Mouse (Mus musculus): ENCODE results near the gene Cntn5. TPM values are rescaled to one million over a fixed set of nuclear protein-coding genes. Genes with fewer than 3 reads are reported as not detected.

The Cntn5 gene
- polyA plus RNA-seq, 1 experiment: not detected

DNA sequence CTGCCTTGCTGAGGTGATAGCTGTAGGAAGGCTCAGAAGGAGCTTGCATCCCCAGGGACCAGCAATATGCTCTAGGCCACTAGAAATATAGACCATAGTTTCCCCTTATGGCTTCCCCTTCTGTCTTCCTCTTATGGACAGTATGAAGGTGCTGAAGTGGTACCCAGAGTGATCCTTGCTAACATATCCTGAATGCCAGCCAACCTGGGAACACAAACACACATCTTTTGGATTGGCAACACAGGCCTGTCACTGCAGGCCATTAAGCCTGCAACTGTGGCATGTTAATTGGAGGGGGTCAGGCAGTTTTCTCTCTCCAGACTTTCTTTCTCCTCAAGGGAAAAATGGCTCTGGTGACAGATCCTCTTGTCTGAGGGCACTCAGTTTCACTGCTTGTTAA, 828.3 kb downstream of the Cntn5 start:
- no peak for DNase-seq (ENCODE audit: low read depth in 1 of 2, low spot score in 2 of 2)
- H3K36me3 ChIP-seq (ENCODE audit: control insufficient read depth, insufficient read depth, low read length): no peaks in the 10 kb centered on the region
- H3K4me1 ChIP-seq (ENCODE audit: control insufficient read depth, insufficient read depth, insufficient read length): no peaks in the 10 kb centered on the region
- no peak overlapping the region for H3K27ac ChIP-seq (ENCODE audit: insufficient read depth, low read length)
- TF ChIP-seq CTCF (IDR thresholded peaks at IDR 0.05; ENCODE audit: extremely low read depth, insufficient read depth, insufficient read length, insufficient replicate concordance) (no peak), POLR2A (IDR thresholded peaks at IDR 0.05; ENCODE audit: low read depth, low read length) (no peak)
- H3K4me3 ChIP-seq (ENCODE audit: extremely low read depth, insufficient read depth, insufficient read length): no peak overlapping the region
- no peaks in the 10 kb centered on the region for H3K27me3 ChIP-seq (ENCODE audit: control insufficient read depth, insufficient read depth, low read length)

- H3K27me3 ChIP-seq (ENCODE audit: control insufficient read depth, insufficient read depth, low read length): no peaks in the 10 kb centered on the region
- WGBS: 79% methylated on average over 4 of the region's 4 CpGs
- H3K36me3 ChIP-seq (ENCODE audit: control insufficient read depth, insufficient read depth, low read length): no peaks in the 10 kb centered on the region
- DNase-seq (ENCODE audit: low read depth in 1 of 2, low spot score in 2 of 2): no peak
- TF ChIP-seq POLR2A (IDR thresholded peaks at IDR 0.05; ENCODE audit: low read depth, low read length) (no peak), CTCF (IDR thresholded peaks at IDR 0.05; ENCODE audit: extremely low read depth, insufficient read depth, insufficient read length, insufficient replicate concordance) (no peak)
- H3K27ac ChIP-seq (ENCODE audit: insufficient read depth, low read length): no peak overlapping the region
- H3K4me3 ChIP-seq (ENCODE audit: extremely low read depth, insufficient read depth, insufficient read length): no peak overlapping the region
- no peaks in the 10 kb centered on the region for H3K4me1 ChIP-seq (ENCODE audit: control insufficient read depth, insufficient read depth, insufficient read length)
Observed at GRCm38 (mm10) chr9:10073401-10073800, 831.2 kb downstream of the Cntn5 start.

DNA sequence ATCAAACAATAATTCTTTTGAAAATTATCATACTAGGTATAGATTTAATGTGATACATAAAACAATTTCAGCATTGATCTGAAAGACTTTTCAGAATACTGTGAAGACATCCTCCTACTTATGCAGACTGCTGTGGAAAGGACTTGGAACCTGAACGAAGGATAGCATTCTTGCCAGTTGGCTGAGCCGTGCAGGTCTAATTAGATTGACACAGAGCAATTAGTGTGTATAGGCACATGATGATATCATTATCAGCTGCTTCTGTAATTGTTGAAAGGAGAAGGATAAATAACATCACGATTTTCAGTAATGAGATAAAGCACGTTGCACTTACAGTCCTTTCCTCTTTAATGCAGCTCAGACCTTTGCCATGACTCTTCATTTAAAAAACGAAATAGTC, 831.7 kb downstream of the Cntn5 start:
- no peak overlapping the region for H3K4me3 ChIP-seq (ENCODE audit: extremely low read depth, insufficient read depth, insufficient read length)
- TF ChIP-seq CTCF (IDR thresholded peaks at IDR 0.05; ENCODE audit: extremely low read depth, insufficient read depth, insufficient read length, insufficient replicate concordance) (no peak), POLR2A (IDR thresholded peaks at IDR 0.05; ENCODE audit: low read depth, low read length) (no peak)
- no peak for DNase-seq (ENCODE audit: low read depth in 1 of 2, low spot score in 2 of 2)
- no peaks in the 10 kb centered on the region for H3K36me3 ChIP-seq (ENCODE audit: control insufficient read depth, insufficient read depth, low read length)
- H3K27ac ChIP-seq (ENCODE audit: insufficient read depth, low read length): no peak overlapping the region
- no peaks in the 10 kb centered on the region for H3K27me3 ChIP-seq (ENCODE audit: control insufficient read depth, insufficient read depth, low read length)
- 74% methylated on average over 5 of the region's 5 CpGs for WGBS
- no peaks in the 10 kb centered on the region for H3K4me1 ChIP-seq (ENCODE audit: control insufficient read depth, insufficient read depth, insufficient read length)

GRCm38 (mm10) chr9:10071271-10071670, 833.3 kb downstream of the Cntn5 start:
- Histone ChIP-seq H3K4me1 (ENCODE audit: control insufficient read depth, insufficient read depth, insufficient read length) (no peaks in the 10 kb centered on the region), H3K36me3 (ENCODE audit: control insufficient read depth, insufficient read depth, low read length) (no peaks in the 10 kb centered on the region), H3K27me3 (ENCODE audit: control insufficient read depth, insufficient read depth, low read length) (no peaks in the 10 kb centered on the region), H3K27ac (ENCODE audit: insufficient read depth, low read length) (no peak overlapping the region), H3K4me3 (ENCODE audit: extremely low read depth, insufficient read depth, insufficient read length) (no peak overlapping the region)
- DNase-seq (ENCODE audit: low read depth in 1 of 2, low spot score in 2 of 2): no peak
- 76% methylated on average over 2 of the region's 2 CpGs for WGBS
- TF ChIP-seq POLR2A (IDR thresholded peaks at IDR 0.05; ENCODE audit: low read depth, low read length): no peak
- no peak for TF ChIP-seq CTCF (IDR thresholded peaks at IDR 0.05; ENCODE audit: extremely low read depth, insufficient read depth, insufficient read length, insufficient replicate concordance)

- no peak overlapping the region for H3K27ac ChIP-seq (ENCODE audit: insufficient read depth, low read length)
- no peak for DNase-seq (ENCODE audit: low read depth in 1 of 2, low spot score in 2 of 2)
- H3K27me3 ChIP-seq (ENCODE audit: control insufficient read depth, insufficient read depth, low read length): no peaks in the 10 kb centered on the region
- no peak for TF ChIP-seq POLR2A (IDR thresholded peaks at IDR 0.05; ENCODE audit: low read depth, low read length)
- TF ChIP-seq CTCF (IDR thresholded peaks at IDR 0.05; ENCODE audit: extremely low read depth, insufficient read depth, insufficient read length, insufficient replicate concordance): no peak
- no peak overlapping the region for H3K4me3 ChIP-seq (ENCODE audit: extremely low read depth, insufficient read depth, insufficient read length)
- H3K36me3 ChIP-seq (ENCODE audit: control insufficient read depth, insufficient read depth, low read length): no peaks in the 10 kb centered on the region
- no peaks in the 10 kb centered on the region for H3K4me1 ChIP-seq (ENCODE audit: control insufficient read depth, insufficient read depth, insufficient read length)
- 66% methylated on average over 4 of the region's 4 CpGs for WGBS
Observed at GRCm38 (mm10) chr9:10044969-10045789, 859.4 kb downstream of the Cntn5 start.

GRCm38 (mm10) chr9:10043001-10043400, 861.6 kb downstream of the Cntn5 start:
- no peak for DNase-seq (ENCODE audit: low read depth in 1 of 2, low spot score in 2 of 2)
- H3K4me1 ChIP-seq (ENCODE audit: control insufficient read depth, insufficient read depth, insufficient read length): no peaks in the 10 kb centered on the region
- no peaks in the 10 kb centered on the region for H3K27me3 ChIP-seq (ENCODE audit: control insufficient read depth, insufficient read depth, low read length)
- no peak overlapping the region for H3K4me3 ChIP-seq (ENCODE audit: extremely low read depth, insufficient read depth, insufficient read length)
- no peak overlapping the region for H3K27ac ChIP-seq (ENCODE audit: insufficient read depth, low read length)
- 81% methylated on average over 3 of the region's 3 CpGs for WGBS
- no peak for TF ChIP-seq POLR2A (IDR thresholded peaks at IDR 0.05; ENCODE audit: low read depth, low read length)
- H3K36me3 ChIP-seq (ENCODE audit: control insufficient read depth, insufficient read depth, low read length): no peaks in the 10 kb centered on the region

DNA sequence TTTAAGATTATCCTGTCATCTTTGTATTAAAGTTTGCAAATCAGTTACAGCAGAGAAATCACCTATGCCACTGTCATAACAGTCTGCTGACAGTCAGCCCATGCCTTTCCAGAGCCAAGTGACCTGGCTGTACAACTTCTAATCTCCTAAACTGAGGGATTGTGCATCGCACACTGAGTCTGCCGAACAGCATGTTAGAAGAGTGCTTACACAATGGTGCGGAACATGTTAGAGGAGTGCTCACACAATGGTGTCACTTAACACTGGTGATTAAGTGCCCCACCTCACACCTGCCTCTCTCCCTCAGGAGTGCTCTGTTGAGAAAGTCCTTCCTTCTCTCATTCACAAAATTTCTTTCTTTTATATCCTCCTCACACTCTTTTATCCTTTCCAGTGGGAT, 889.4 kb downstream of the Cntn5 start:
- Histone ChIP-seq H3K36me3 (ENCODE audit: control insufficient read depth, insufficient read depth, low read length) (no peaks in the 10 kb centered on the region), H3K27me3 (ENCODE audit: control insufficient read depth, insufficient read depth, low read length) (no peaks in the 10 kb centered on the region), H3K4me3 (ENCODE audit: extremely low read depth, insufficient read depth, insufficient read length) (no peak overlapping the region), H3K27ac (ENCODE audit: insufficient read depth, low read length) (no peak overlapping the region), H3K4me1 (ENCODE audit: control insufficient read depth, insufficient read depth, insufficient read length) (no peaks in the 10 kb centered on the region)
- TF ChIP-seq CTCF (IDR thresholded peaks at IDR 0.05; ENCODE audit: extremely low read depth, insufficient read depth, insufficient read length, insufficient replicate concordance): no peak
- TF ChIP-seq POLR2A (IDR thresholded peaks at IDR 0.05; ENCODE audit: low read depth, low read length): no peak
- 93% methylated on average over 3 of the region's 3 CpGs for WGBS
- DNase-seq (ENCODE audit: low read depth in 1 of 2, low spot score in 2 of 2): no peak

Data from spleen, adult 2 months (tissue).